Mouse (Mus musculus): ENCODE results near the gene Arrb1.

GRCm38 (mm10) chr7:99516814-99517157 is 18.5 kb upstream of the Arrb1 start:
- no peak for TF ChIP-seq CTCF (IDR thresholded peaks at IDR 0.05; ENCODE audit: borderline replicate concordance, control insufficient read depth, extremely low read depth, insufficient read depth, low read length, poor library complexity)
- no peak for TF ChIP-seq POLR2A (IDR thresholded peaks at IDR 0.05; ENCODE audit: control insufficient read depth, extremely low read depth, insufficient read depth, low read length, poor library complexity)
